Mouse (Mus musculus): ENCODE results near the gene Ppp1r1c. TPM values are rescaled to one million over a fixed set of nuclear protein-coding genes. Genes with fewer than 3 reads are reported as not detected.

Ppp1r1c gene
- 0.60 TPM for polyA plus RNA-seq (2014; fragmentation: Illumina TruSeq; extraction: RNeasy Lipid Tissue Mini Kit (QIAGEN cat#74804); ENCODE audit: low read depth, low replicate concordance)

GRCm38 (mm10) chr2:79707575-79707974, at the start of gene Ppp1r1c:
Gene Ppp1r1c (plus strand): TSS chr2:79707780.

Other genes with a start within 250 kb of the Ppp1r1c start
- gene Itprid2, start 72.4 kb upstream of the Ppp1r1c start, polyA plus RNA-seq (2014; fragmentation: Illumina TruSeq; extraction: RNeasy Lipid Tissue Mini Kit (QIAGEN cat#74804); ENCODE audit: low read depth, low replicate concordance): 127 TPM

Data from sigmoid colon, adult 10 weeks (tissue).